Mouse (Mus musculus) myocyte (in vitro differentiated cells): ENCODE results near the gene Tbc1d2. TPM values are rescaled to one million over a fixed set of nuclear protein-coding genes. Genes with fewer than 3 reads are reported as not detected.
"Not testable (repeated sequence)": the region's sequence is repeated elsewhere in the genome, so short reads cannot be mapped to it uniquely, and the experiment has no call there.

Experiments used
- H3K27me3 ChIP-seq: one replicate; pipeline ENCODE4 v1.6.1; 2011; ENCODE audit not compliant: control insufficient read depth, insufficient read depth, insufficient read length
- H3K36me3 ChIP-seq: one replicate; pipeline ENCODE4 v1.6.1; 2011; ENCODE audit not compliant: control insufficient read depth, insufficient read depth
- H3K4me2 ChIP-seq: one replicate; pipeline ENCODE4 v1.6.1; 2011; ENCODE audit warnings: low read depth, control low read depth
- H3K4me3 ChIP-seq: one replicate; pipeline ENCODE4 v1.5.1; 2011; ENCODE audit warnings: mild to moderate bottlenecking, control low read depth, moderate library complexity
- H3K79me2 ChIP-seq: one replicate; pipeline ENCODE4 v1.6.1; 2011; ENCODE audit not compliant: control insufficient read depth, insufficient read depth
- H3ac ChIP-seq: one replicate; pipeline ENCODE4 v1.6.1; 2011; ENCODE audit not compliant: control insufficient read depth, insufficient read length
- CEBPB ChIP-seq: IDR thresholded peaks from 2 replicates; pipeline ENCODE4 v1.6.1; 2011; ENCODE audit warnings: mild to moderate bottlenecking, moderate library complexity; ENCODE audit not compliant: poor library complexity, insufficient read depth, severe bottlenecking
- E2F4 ChIP-seq: IDR thresholded peaks from one replicate; pipeline ENCODE4 v1.6.1; 2011; ENCODE audit warnings: mild to moderate bottlenecking, control low read depth, moderate library complexity; ENCODE audit not compliant: insufficient read depth
- MAX ChIP-seq: IDR thresholded peaks from one replicate; pipeline ENCODE4 v1.6.1; 2011; ENCODE audit warnings: low read depth, mild to moderate bottlenecking, control low read depth
- MYOD1 ChIP-seq, 3 experiments: IDR thresholded peaks; one replicate each; pipeline ENCODE4 v1.6.1; 2011; ENCODE audit warnings: control low read depth in 2 of 3, low read depth in 2 of 3, mild to moderate bottlenecking in 2 of 3, moderate library complexity in 1 of 3; ENCODE audit not compliant: insufficient read length in 2 of 3, control insufficient read depth in 1 of 3
- MYOG ChIP-seq, 3 experiments: IDR thresholded peaks; one replicate each; pipeline ENCODE4 v1.6.1; 2011; ENCODE audit warnings: control low read depth in 2 of 3, low read depth in 2 of 3, mild to moderate bottlenecking in 2 of 3; ENCODE audit not compliant: insufficient read length in 2 of 3, control insufficient read depth in 1 of 3, insufficient read depth in 1 of 3
- POLR2A ChIP-seq: IDR thresholded peaks from one replicate; pipeline ENCODE4 v1.6.1; 2011; ENCODE audit warnings: low read depth, mild to moderate bottlenecking, control low read depth, moderate library complexity; ENCODE audit not compliant: insufficient read length
- POLR2AphosphoS2 ChIP-seq: IDR thresholded peaks from one replicate; pipeline ENCODE4 v1.6.1; 2011; ENCODE audit warnings: low read depth, control low read depth; ENCODE audit not compliant: insufficient read length
- REST ChIP-seq: IDR thresholded peaks from one replicate; pipeline ENCODE4 v1.6.1; 2011; ENCODE audit warnings: mild to moderate bottlenecking, control low read depth, moderate library complexity; ENCODE audit not compliant: insufficient read depth, insufficient read length
- SRF ChIP-seq: IDR thresholded peaks from one replicate; pipeline ENCODE4 v1.6.1; 2011; ENCODE audit warnings: low read depth; ENCODE audit not compliant: control insufficient read depth, insufficient read length
- TCF12 ChIP-seq: IDR thresholded peaks from one replicate; pipeline ENCODE4 v1.6.1; 2011; ENCODE audit warnings: mild to moderate bottlenecking, control low read depth; ENCODE audit not compliant: poor library complexity, insufficient read depth, severe bottlenecking
- TCF3 ChIP-seq: IDR thresholded peaks from one replicate; pipeline ENCODE4 v1.6.1; 2011; ENCODE audit warnings: low read depth, control low read depth; ENCODE audit not compliant: insufficient read length
- USF1 ChIP-seq: IDR thresholded peaks from one replicate; pipeline ENCODE4 v1.6.1; 2011; ENCODE audit warnings: low read depth, mild to moderate bottlenecking, control low read depth, moderate library complexity
- polyA plus RNA-seq: library from polyadenylated mRNA; unstranded; fragments of >200 nt; fragmentation: generic; extraction: Trizol; gene quantifications from one replicate; pipeline ENCODE4 v1.2.1, GENCODE M21; 2012; ENCODE audit warnings: missing spikeins

Tbc1d2 gene
- polyA plus RNA-seq, 1 experiment: 0.20 TPM

DNA sequence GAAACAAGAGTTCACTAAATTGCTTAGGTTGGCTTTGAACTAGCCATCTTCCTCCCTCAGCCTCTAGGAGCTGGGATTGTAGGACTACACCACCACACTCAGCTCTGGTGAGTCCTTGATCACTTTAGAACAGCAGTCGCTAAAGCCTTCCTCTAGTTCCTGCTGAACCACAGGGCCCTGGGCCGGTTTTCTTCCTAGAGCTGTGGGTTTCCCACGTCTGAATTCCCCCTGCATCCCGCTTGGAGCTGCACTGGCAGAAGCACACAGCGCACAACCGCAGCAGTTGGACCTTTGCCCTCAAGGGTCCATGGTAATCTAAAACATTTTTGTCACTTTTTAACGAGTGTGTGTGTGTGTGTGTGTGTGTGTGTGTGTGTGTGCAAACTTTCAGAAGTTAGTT is 47.3 kb downstream of the Tbc1d2 start:
- Histone ChIP-seq H3K4me2 (no peak overlapping the region), H3K79me2 (no peaks in the 10 kb centered on the region), H3K27me3 (peaks cover 30% of the 10 kb centered on the region), H3K4me3 (no peak overlapping the region), H3ac (no peak overlapping the region), H3K36me3 (no peaks in the 10 kb centered on the region)
- TF ChIP-seq POLR2A: no peak
- TF ChIP-seq MYOG (IDR thresholded peaks at IDR 0.05; ENCODE audit: control insufficient read depth in 1 of 3, insufficient read depth in 1 of 3, insufficient read length in 2 of 3, low read depth in 2 of 3): no peak
- no peak for TF ChIP-seq USF1
- no peak for TF ChIP-seq TCF12
- TF ChIP-seq CEBPB: no peak
- no peak for TF ChIP-seq POLR2AphosphoS2
- no peak for TF ChIP-seq TCF3
- no peak for TF ChIP-seq MAX
- no peak for TF ChIP-seq SRF
- TF ChIP-seq E2F4: no peak
- TF ChIP-seq MYOD1 (IDR thresholded peaks at IDR 0.05; ENCODE audit: control insufficient read depth in 1 of 3, insufficient read length in 2 of 3, low read depth in 2 of 3): no peak
- no peak for TF ChIP-seq REST

DNA sequence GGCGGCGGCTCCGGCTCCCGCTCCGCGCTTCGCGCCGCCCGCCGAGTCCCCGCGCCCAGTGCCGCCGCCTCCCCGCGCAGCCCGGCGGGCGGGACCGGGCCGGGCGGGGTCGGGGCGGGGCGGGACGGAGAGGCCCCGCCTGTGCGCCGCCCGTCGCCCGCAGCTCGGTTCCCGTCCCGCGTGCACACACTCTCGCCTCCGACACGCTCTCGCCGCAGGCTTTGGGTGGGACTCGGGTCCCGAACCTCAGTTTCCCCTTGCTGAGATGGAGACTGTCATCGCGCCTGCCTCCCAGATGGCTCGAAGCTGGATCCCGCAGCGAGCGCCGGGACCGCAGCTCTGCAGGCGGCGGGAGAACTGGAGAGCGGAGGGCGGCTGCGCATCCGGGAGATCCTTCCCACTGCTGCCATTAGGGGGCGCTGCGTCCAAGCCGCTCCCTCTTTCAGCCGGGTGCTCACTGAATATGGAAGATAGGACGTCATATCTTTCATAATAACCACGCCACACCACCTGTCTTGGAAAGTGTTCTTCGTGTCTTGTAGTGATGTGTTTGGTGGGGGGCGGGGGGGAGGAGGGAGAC is 48.1 kb downstream of the Tbc1d2 start, which contains the start of gene Coro2a:
TSS of gene Coro2a (minus strand) at position 359 of the 580 bp plus-strand sequence.
- no peaks in the 10 kb centered on the region for H3K36me3 ChIP-seq
- no peak within 1 kb of the TSS for H3ac ChIP-seq
- H3K4me3 ChIP-seq: no peak within 1 kb of the TSS
- H3K27me3 ChIP-seq: peaks cover 30% of the 10 kb centered on the region
- no peaks in the 10 kb centered on the region for H3K79me2 ChIP-seq
- TF ChIP-seq TCF12: no peak
- TF ChIP-seq TCF3: no peak
- TF ChIP-seq REST: no peak
- TF ChIP-seq USF1: no peak
- no peak for TF ChIP-seq E2F4
- TF ChIP-seq MYOG (IDR thresholded peaks at IDR 0.05; ENCODE audit: control insufficient read depth in 1 of 3, insufficient read depth in 1 of 3, insufficient read length in 2 of 3, low read depth in 2 of 3): no peak
- TF ChIP-seq POLR2AphosphoS2: no peak
- no peak for TF ChIP-seq MAX
- no peak for TF ChIP-seq MYOD1 (IDR thresholded peaks at IDR 0.05; ENCODE audit: control insufficient read depth in 1 of 3, insufficient read length in 2 of 3, low read depth in 2 of 3)
- no peak for TF ChIP-seq POLR2A
- no peak for TF ChIP-seq SRF
- TF ChIP-seq CEBPB: no peak
- peak within 1 kb of the TSS; percentile 55 for H3K4me2 ChIP-seq

DNA sequence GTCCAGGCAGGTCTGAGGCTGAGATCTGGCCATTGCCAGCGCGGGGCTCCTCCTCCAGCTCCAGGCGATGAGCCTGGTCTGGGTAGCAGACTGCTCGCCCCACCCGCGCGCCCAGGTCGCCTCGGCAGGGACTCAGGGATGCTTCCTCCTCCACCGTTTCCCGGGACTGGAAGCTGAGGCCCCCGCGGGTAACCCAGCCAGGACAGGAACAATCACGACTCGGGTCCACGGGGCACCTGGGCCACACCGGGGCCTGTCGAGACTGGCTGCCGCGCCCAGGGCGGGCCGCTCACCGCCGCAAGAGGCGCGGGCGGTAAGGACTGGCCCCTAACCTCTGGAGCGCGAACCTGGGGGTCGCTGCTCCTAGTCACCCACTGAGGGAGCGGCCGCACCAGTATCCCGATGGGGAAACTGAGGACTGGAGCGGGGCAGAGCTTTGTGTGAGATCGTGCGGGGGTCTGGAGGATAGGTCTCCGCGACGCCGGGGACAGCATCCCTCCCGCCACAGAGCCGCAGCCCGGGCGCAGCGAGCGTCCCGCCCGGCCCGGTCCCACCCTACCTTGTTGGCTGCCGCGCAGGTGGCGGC is 48.7 kb downstream of the Tbc1d2 start:
- no peaks in the 10 kb centered on the region for H3K79me2 ChIP-seq
- H3K4me3 ChIP-seq: no peak overlapping the region
- H3K36me3 ChIP-seq: no peaks in the 10 kb centered on the region
- H3ac ChIP-seq: no peak overlapping the region
- TF ChIP-seq REST: no peak
- TF ChIP-seq TCF3: no peak
- TF ChIP-seq USF1: no peak
- no peak for TF ChIP-seq MYOD1 (IDR thresholded peaks at IDR 0.05; ENCODE audit: control insufficient read depth in 1 of 3, insufficient read length in 2 of 3, low read depth in 2 of 3)
- no peak for TF ChIP-seq E2F4
- no peak for TF ChIP-seq SRF
- no peak for TF ChIP-seq MYOG (IDR thresholded peaks at IDR 0.05; ENCODE audit: control insufficient read depth in 1 of 3, insufficient read depth in 1 of 3, insufficient read length in 2 of 3, low read depth in 2 of 3)
- no peak for TF ChIP-seq POLR2AphosphoS2
- no peak for TF ChIP-seq POLR2A
- TF ChIP-seq TCF12: no peak
- no peak for TF ChIP-seq MAX
- peaks cover 30% of the 10 kb centered on the region for H3K27me3 ChIP-seq
- no peak overlapping the region for H3K4me2 ChIP-seq

DNA sequence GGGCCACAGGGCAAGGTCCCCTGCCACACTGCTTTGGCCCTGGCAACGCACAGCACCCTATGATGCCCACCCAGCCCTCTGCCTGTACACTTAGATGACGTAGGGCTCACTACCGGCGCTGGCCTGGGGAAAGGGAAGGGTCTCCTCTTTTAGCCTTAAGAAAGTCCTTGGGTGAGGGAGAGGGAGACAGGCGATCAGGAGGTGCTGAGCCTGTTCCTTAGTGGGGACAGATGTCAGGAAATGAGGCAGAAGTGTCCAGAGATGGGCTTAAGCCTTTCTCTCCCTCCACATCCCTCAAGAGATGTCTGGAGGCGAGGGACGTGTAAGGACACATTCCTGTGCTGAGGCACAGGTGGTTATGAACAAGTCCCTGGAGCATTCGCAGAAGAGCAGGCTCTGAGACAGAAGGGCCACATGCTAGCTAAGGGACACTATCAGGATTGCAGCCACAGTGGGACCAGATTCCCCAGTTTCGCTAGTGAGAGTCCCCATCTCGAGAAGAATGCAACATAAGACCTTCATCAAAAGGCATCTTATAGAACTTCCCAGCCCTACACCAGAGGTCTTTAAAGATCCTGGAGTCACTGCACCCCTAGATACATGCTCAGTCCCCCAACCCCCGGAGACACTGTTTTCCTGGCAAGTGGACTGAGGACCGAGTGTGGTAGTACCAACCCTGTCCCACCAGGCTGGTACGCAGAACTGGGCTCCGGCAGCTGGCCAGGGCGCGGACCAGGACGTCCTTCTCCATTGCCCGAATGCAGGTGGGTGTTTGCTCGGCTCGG is 49.3 kb downstream of the Tbc1d2 start:
- Histone ChIP-seq H3K36me3 (no peaks in the 10 kb centered on the region), H3ac (no peak overlapping the region), H3K79me2 (no peaks in the 10 kb centered on the region), H3K27me3 (peaks cover 30% of the 10 kb centered on the region), H3K4me2 (no peak overlapping the region), H3K4me3 (no peak overlapping the region)
- no peak for TF ChIP-seq SRF
- no peak for TF ChIP-seq MAX
- no peak for TF ChIP-seq POLR2AphosphoS2
- no peak for TF ChIP-seq E2F4
- TF ChIP-seq POLR2A: no peak
- no peak for TF ChIP-seq TCF12
- TF ChIP-seq MYOD1 (IDR thresholded peaks at IDR 0.05; ENCODE audit: control insufficient read depth in 1 of 3, insufficient read length in 2 of 3, low read depth in 2 of 3): no peak
- TF ChIP-seq TCF3: no peak
- no peak for TF ChIP-seq USF1
- no peak for TF ChIP-seq CEBPB
- no peak for TF ChIP-seq REST
- no peak for TF ChIP-seq MYOG (IDR thresholded peaks at IDR 0.05; ENCODE audit: control insufficient read depth in 1 of 3, insufficient read depth in 1 of 3, insufficient read length in 2 of 3, low read depth in 2 of 3)

DNA sequence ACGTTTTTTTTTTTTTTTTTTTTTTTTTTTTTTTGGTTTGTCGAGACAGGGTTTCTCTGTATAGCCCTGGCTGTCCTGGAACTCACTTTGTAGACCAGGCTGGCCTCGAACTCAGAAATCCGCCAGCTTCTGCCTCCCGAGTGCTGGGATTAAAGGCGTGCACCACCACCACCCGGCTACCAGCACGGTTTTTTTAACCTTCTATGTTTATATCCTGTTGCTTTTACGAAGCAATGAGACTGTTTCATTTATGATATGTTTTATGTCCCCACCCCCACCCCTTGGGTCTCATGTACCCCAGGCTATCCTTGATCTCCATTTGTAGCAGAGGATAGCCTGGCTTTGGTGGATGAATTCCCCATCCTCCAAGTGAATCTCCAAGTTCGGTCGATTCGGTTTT is 50.4 kb downstream of the Tbc1d2 start:
- H3K36me3 ChIP-seq, H3K79me2 ChIP-seq, H3ac ChIP-seq, H3K4me3 ChIP-seq, H3K4me2 ChIP-seq: not testable (repeated sequence)
- H3K27me3 ChIP-seq: peaks cover 30% of the 10 kb centered on the region
